Comparison of ENCODE assay signal across 8 mouse cellular contexts in the genomic region with DNA sequence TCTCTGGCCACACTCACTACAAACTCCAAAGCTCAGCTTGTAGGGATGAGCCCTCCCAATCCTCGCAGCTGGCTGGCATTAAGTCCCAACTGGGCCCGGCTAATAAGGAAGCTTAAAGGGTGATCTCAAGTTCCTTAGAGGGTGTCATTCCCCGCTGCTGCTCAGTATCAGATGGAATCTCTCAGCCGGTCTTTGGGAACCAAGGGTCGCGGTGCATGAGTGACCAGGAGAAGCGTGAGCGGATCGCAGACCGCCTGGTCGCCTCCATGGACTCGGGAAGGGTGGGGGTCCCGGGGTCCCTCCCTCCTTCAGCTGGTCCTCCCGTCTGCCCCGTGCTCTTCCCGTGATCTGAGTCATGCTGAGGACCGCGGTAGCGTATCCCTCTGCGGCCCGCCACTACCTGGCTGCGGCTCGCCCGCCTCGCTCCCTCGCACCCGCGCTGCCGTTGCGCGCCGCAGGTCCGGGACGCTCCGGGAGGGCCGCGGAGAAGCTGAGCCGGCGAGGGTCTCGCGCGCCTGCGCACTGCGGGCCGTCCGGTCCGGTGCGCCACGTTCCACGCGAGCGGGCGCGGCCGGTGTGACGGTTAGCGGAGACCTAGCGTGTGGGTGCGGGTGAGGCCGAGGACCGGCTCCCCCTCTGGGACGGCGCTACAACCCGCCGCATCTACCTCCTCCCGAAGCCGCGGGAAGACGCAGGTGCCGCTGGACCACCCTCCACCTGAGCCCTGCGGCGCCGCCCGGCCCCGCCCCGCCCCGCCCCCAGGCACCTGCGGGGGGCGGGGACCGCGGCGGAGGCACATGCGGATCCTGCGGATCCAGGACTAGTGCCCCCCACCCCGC. TPM values are rescaled to one million over a fixed set of nuclear protein-coding genes. Genes with fewer than 3 reads are reported as not detected.
DNase-seq lines count a peak whose midpoint lies in the region; ATAC-seq and TF ChIP-seq lines count a peak whose summit lies in the region.

A gene (minus strand): TSS at position 754 of the 839 bp plus-strand sequence.

- peaks cover 65% of the 10 kb centered on the region for H3K27me3 ChIP-seq in megakaryocyte, embryonic 14.5 days (replicated peaks)
- no peaks in the 10 kb centered on the region; the same call in 1 of the 2 replicates for H3K27me3 ChIP-seq in cerebellum, adult 2 months (ENCODE audit: control insufficient read depth, insufficient read depth, low read length)
- H3K27me3 ChIP-seq in liver, embryonic 16.5 days (ENCODE audit: control insufficient read depth, insufficient read depth, low read depth, low read length), result peaks cover 37% of the 10 kb centered on the region

- peak; percentile 9 to 26 for DNase-seq in cerebellum, adult 2 months
- peak; percentile 16 to 29 for DNase-seq in frontal cortex, postnatal 25 days (ENCODE audit: low spot score in 2 of 2)
- peak; percentile 54 for DNase-seq in kidney, postnatal 10 days
- peak; percentile 74 for DNase-seq in retina, postnatal 1 day
- DNase-seq in spleen, postnatal 4 days (ENCODE audit: low spot score in 2 of 2), result no peak

- ATAC-seq in megakaryocyte, adult 5-6 weeks (ENCODE audit: poor library complexity, severe bottlenecking), result no peak
- 0 out of 2 replicates have a peak, but pooled peaks have one; percentile 11 for ATAC-seq in liver, embryonic 16.5 days (ENCODE audit: low read depth)

- peak within 1 kb of the TSS; percentile 93 for H3K4me3 ChIP-seq in megakaryocyte, embryonic 14.5 days (replicated peaks)
- H3K4me3 ChIP-seq in cerebellum, adult 2 months (replicated peaks; ENCODE audit: insufficient read depth, low read depth, low read length), result peak within 1 kb of the TSS; percentile 33
- H3K4me3 ChIP-seq in liver, embryonic 16.5 days (ENCODE audit: low read depth, low read length), result peak within 1 kb of the TSS; percentile 58

- 0 out of 2 replicates have a peak within 1 kb of the TSS, but pooled peaks have one; percentile 3 for H3K9ac ChIP-seq in liver, embryonic 16.5 days (ENCODE audit: low read depth, low read length)

- no peak for TF ChIP-seq CTCF in cerebellum, adult 2 months (IDR thresholded peaks at IDR 0.05; ENCODE audit: borderline replicate concordance, insufficient read depth, low read depth, low read length)

- no peak within 1 kb of the TSS for H3K27ac ChIP-seq in cerebellum, adult 2 months (ENCODE audit: insufficient read depth, low read length)
- no peak within 1 kb of the TSS for H3K27ac ChIP-seq in liver, embryonic 16.5 days (ENCODE audit: low read length)

- H3K4me2 ChIP-seq in liver, embryonic 16.5 days (ENCODE audit: low read depth, low read length), result peak within 1 kb of the TSS; percentile 81

- WGBS in cerebellum, adult 2 months, result under 1% methylated on average over 85 of the region's 85 CpGs
- 1% methylated on average over 84 of the region's 85 CpGs for WGBS in liver, embryonic 16.5 days (ENCODE audit: insufficient replicate concordance)

- no peaks in the 10 kb centered on the region for H3K36me3 ChIP-seq in megakaryocyte, embryonic 14.5 days (replicated peaks; ENCODE audit: low read length)
- H3K36me3 ChIP-seq in liver, embryonic 16.5 days (ENCODE audit: control insufficient read depth, insufficient read depth), result no peaks in the 10 kb centered on the region

- peaks cover 24% of the 10 kb centered on the region for H3K9me3 ChIP-seq in megakaryocyte, embryonic 14.5 days
- H3K9me3 ChIP-seq in liver, embryonic 16.5 days (replicated peaks; ENCODE audit: control insufficient read depth, low read length), result no peaks in the 10 kb centered on the region

- TF ChIP-seq POLR2A in cerebellum, adult 2 months (IDR thresholded peaks at IDR 0.05; ENCODE audit: borderline replicate concordance, insufficient read depth, low read length), result no peak

- peaks cover 11% of the 10 kb centered on the region for H3K4me1 ChIP-seq in megakaryocyte, embryonic 14.5 days
- H3K4me1 ChIP-seq in cerebellum, adult 2 months (ENCODE audit: control insufficient read depth, insufficient read depth, low read length), result no peaks in the 10 kb centered on the region
- H3K4me1 ChIP-seq in liver, embryonic 16.5 days (ENCODE audit: control insufficient read depth, low read depth, low read length), result no peaks in the 10 kb centered on the region; the same call in 1 of the 2 replicates

RNA-seq across cellular contexts. Expression of the gene that starts here (rescaled TPM):
- polyA plus RNA-seq in megakaryocyte, embryonic 14.5 days (2012; ENCODE audit: insufficient read depth, low replicate concordance), result not detected in 2 replicates
- total RNA-seq in megakaryocyte, adult 5-6 weeks (2015), result 0.18 TPM in 1 of 2 replicates, not detected in the other
- total RNA-seq in megakaryocyte, adult 5-6 weeks (2017), result not detected in 2 replicates
- polyA plus RNA-seq in cerebellum, adult 2 months (2012; rRNA removed), result 1.3 TPM in 2 replicates
- 0.04 and 0.07 TPM in 2 replicates for polyA plus RNA-seq in liver, embryonic 16.5 days (2015; fragmentation: Nextera tagmentation; extraction: Ambion mirVana)

Comparison
In these comparisons a context has a peak if more than half of its experiments do, and no peak if none do; other contexts are left out.
1. Peak in ATAC-seq, H3K4me3 ChIP-seq, H3K9ac ChIP-seq and H3K4me2 ChIP-seq in liver, embryonic 16.5 days; RNA of the gene not detected or under 1 TPM.
2. H3K4me3 ChIP-seq: peak in every context shown above with its lines; median percentile 93 in megakaryocyte, embryonic 14.5 days; 58 in liver, embryonic 16.5 days; 33 in cerebellum, adult 2 months.
3. DNase-seq: peak in cerebellum, adult 2 months (2 of 2), frontal cortex, postnatal 25 days (2 of 2), kidney, postnatal 10 days (single experiment) and retina, postnatal 1 day (single experiment); none in spleen, postnatal 4 days (0 of 2).